Mouse (Mus musculus) megakaryocyte, adult 5-6 weeks (primary cell): Measurements from ENCODE around the gene Rgs8. TPM values are rescaled to one million over a fixed set of nuclear protein-coding genes. Genes with fewer than 3 reads are reported as not detected.
A peak's percentile ranks its signal among the peaks of the same experiment; 100 is the strongest.

ENCODE experiments used
- ATAC-seq: 2 replicates; pipeline ENCODE4 v1.8.0; 2016; ENCODE audit warnings: mild to moderate bottlenecking, inconsistent platforms; ENCODE audit not compliant: poor library complexity, severe bottlenecking
- total RNA-seq, 2 experiments: library from RNA; stranded (forward) in 1 of 2; stranded (reverse) in 1 of 2; fragments of 153-499, 151-499 nt in 1 of 2; fragments of 221-1000, 200-1000 nt in 1 of 2; gene quantifications; 2 replicates each; pipeline versions ENCODE4 v1.2.3 to v1.2.4; 2015 to 2017

Rgs8 gene
- total RNA-seq, 2 experiments from 2014 or later, result not detected

DNA sequence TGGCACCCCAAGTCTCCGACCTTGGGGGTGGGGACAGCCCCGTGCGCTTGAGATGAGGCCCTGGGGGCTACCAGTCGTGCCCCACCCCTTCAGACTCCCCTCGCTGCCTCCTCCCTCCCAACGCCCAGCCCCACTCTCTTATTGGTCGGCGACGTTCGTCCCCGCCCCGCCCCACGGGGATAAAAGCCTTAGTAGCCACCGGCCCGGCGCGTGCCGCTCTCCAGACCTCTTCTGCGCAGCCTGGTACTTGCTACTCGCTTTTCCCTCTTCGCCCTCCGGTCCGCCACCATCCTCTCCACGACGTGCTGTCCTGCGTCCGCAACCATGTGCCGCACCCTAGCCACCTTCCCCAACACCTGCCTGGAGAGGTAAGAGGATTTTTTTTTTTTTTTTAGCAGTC is 87.3 kb downstream of the Rgs8 start, which contains the start of gene Rgs16:
TSS of gene Rgs16 (plus strand) at position 205 of the 400 bp plus-strand sequence.
- ATAC-seq, result peak; percentile 51

DNA sequence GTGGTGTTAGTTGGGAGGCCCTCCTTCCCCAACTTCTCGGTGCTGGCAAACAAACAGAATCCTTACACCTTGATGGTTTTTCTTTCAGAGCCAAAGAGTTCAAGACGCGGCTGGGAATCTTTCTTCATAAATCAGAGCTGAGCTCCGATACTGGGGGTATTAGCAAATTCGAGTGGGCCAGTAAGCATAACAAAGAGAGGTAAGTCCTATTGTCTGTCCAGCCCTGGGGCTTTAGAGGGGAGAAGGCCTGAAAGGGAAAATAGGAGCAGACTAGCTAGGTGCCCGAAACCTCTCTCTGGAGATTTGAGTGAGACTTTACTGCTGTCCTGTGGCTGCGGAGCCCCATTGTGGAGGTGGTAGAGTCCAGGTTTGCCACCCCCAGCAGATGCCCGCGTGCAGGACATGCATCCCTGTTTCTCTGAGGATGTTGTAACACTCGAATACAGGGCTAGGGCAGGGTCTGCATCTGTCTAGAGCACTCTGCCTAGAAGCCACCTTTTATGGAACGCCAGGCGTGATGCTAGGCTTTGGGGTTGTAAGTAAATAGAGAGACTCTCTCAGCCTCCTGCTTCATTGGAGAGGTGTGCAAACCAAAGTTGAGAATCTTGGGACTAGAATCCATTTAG is 88.1 kb downstream of the Rgs8 start:
- no peak for ATAC-seq

- ATAC-seq, result no peak
Observed at GRCm38 (mm10) chr1:153741551-153742316, 88.9 kb downstream of the Rgs8 start.

GRCm38 (mm10) chr1:153742374-153743155 is 89.7 kb downstream of the Rgs8 start:
- peak; percentile 53 for ATAC-seq

DNA sequence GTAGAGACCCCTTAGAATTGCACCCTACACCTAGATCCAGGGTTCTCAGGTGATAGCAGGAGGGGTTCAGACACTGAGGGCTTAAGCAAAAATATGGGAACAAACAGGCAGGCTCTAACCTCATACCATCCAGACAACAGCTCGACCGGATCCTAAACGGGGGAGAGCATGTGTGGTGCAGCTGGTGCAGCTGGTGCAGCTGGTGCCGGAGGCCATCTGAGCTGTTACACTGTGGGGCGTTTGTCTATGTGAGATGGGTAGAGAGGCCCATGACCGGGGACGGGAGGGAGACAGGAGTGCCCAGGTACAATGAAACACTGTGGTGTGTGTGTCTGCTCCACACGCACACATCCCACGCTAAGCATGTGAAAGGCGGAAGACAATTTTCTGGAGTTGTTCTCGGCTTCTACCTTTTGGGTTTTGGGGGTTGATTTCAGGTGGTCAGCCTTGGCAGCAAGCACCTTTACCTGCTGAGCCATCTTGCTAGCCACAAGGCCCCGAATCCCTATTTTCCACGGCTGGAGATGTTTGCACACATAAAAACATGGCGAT is 93.4 kb downstream of the Rgs8 start:
- ATAC-seq, result no peak

DNA sequence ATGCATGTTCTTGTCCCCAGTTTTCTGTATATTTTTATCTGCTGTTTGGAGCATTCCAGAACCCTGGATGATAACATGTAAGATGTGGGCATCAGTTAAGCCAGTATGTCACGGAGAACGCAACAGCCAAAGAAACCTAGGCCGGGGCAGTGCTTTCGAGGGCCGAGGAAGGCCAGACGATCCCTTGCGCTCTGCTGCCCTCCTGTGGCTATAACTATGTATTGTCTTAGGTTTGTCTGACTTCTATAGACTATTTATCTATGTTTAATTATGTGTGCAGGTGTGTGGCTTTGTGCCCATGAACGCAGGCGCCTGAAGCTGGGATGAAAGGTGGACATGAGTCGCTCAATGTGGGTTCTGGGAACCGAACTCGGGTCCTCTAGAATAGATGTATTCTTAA is 93.9 kb downstream of the Rgs8 start:
- ATAC-seq, result peak; percentile 47

GRCm38 (mm10) chr1:153747861-153748530 is 95.2 kb downstream of the Rgs8 start:
- no peak for ATAC-seq

GRCm38 (mm10) chr1:153748549-153748948 is 95.7 kb downstream of the Rgs8 start:
- ATAC-seq, result 0 out of 2 replicates have a peak, but pooled peaks have one; percentile 5

GRCm38 (mm10) chr1:153749211-153749801 is 96.5 kb downstream of the Rgs8 start, which contains the start of gene Rnasel:
Rnasel (plus strand) TSS chr1:153749426.
- ATAC-seq, result peak; percentile 47

Other genes with a start within 250 kb of the Rgs8 start
- 0.13 and 2.4 TPM in 2 replicates for gene Shcbp1l, start 227.9 kb upstream of the Rgs8 start, total RNA-seq (2015)
- gene Shcbp1l, start 227.9 kb upstream of the Rgs8 start, total RNA-seq (2017), result 0.08 and 0.51 TPM in 2 replicates
- 90.5 and 96.5 TPM in 2 replicates for gene Dhx9, start 165.4 kb upstream of the Rgs8 start, total RNA-seq (2015)
- 78.1 and 115 TPM in 2 replicates for gene Dhx9, start 165.4 kb upstream of the Rgs8 start, total RNA-seq (2017)
- 8.5 and 9.4 TPM in 2 replicates for gene Npl, start 103.0 kb upstream of the Rgs8 start, total RNA-seq (2015)
- 2.2 and 3.4 TPM in 2 replicates for gene Npl, start 103.0 kb upstream of the Rgs8 start, total RNA-seq (2017)
- not detected in 2 replicates for gene Rgs16, start 87.3 kb downstream of the Rgs8 start, total RNA-seq (2015)
- gene Rgs16, start 87.3 kb downstream of the Rgs8 start, total RNA-seq (2017), result not detected in 2 replicates
- gene Rnasel, start 96.4 kb downstream of the Rgs8 start, total RNA-seq (2015), result 50.2 and 54.4 TPM in 2 replicates
- gene Rnasel, start 96.4 kb downstream of the Rgs8 start, total RNA-seq (2017), result 60.5 and 74.1 TPM in 2 replicates
- gene Rgsl1, start 191.1 kb downstream of the Rgs8 start, total RNA-seq (2015), result not detected in 2 replicates
- not detected in 2 replicates for gene Rgsl1, start 191.1 kb downstream of the Rgs8 start, total RNA-seq (2017)
- gene Teddm1b, start 221.3 kb downstream of the Rgs8 start, total RNA-seq (2015), result 0.09 TPM in 1 of 2 replicates, not detected in the other
- gene Teddm1b, start 221.3 kb downstream of the Rgs8 start, total RNA-seq (2017), result 0.18 TPM in 1 of 2 replicates, not detected in the other
- gene Teddm1a, start 238.7 kb downstream of the Rgs8 start, total RNA-seq (2015), result not detected in 2 replicates
- gene Teddm1a, start 238.7 kb downstream of the Rgs8 start, total RNA-seq (2017), result not detected in 2 replicates
- gene Glul, start 246.9 kb downstream of the Rgs8 start, total RNA-seq (2015), result 58.1 and 63.4 TPM in 2 replicates
- gene Glul, start 246.9 kb downstream of the Rgs8 start, total RNA-seq (2017), result 79.0 and 91.0 TPM in 2 replicates
- 0.55 and 0.56 TPM in 2 replicates for gene Teddm2, start 247.2 kb downstream of the Rgs8 start, total RNA-seq (2015)
- 0.04 and 0.41 TPM in 2 replicates for gene Teddm2, start 247.2 kb downstream of the Rgs8 start, total RNA-seq (2017)